Mouse (Mus musculus) CD4-positive, CD25-positive, alpha-beta regulatory T cell, adult 2 months (primary cell): ENCODE measurements around the gene Cntn5.
"Not testable (repeated sequence)": the region's sequence is repeated elsewhere in the genome, so short reads cannot be mapped to it uniquely, and the experiment has no call there.

Experiments used
- DNase-seq: peaks from one replicate; pipeline ENCODE4 v3.0.0-alpha.2; 2012; ENCODE audit warnings: low read depth, low spot score

Gene Cntn5

GRCm38 (mm10) chr9:10657144-10657748 lies 247.3 kb downstream of the Cntn5 start:
- DNase-seq, result no peak

GRCm38 (mm10) chr9:10650632-10651031 lies 253.9 kb downstream of the Cntn5 start:
- DNase-seq, result no peak

GRCm38 (mm10) chr9:10645951-10646350 lies 258.6 kb downstream of the Cntn5 start:
- no peak for DNase-seq

GRCm38 (mm10) chr9:10645045-10645830 lies 259.3 kb downstream of the Cntn5 start:
- no peak for DNase-seq

GRCm38 (mm10) chr9:10618036-10618435 lies 286.5 kb downstream of the Cntn5 start:
- no peak for DNase-seq

GRCm38 (mm10) chr9:10575346-10576241 lies 329.0 kb downstream of the Cntn5 start:
- DNase-seq, result no peak

GRCm38 (mm10) chr9:10569830-10570229 lies 334.7 kb downstream of the Cntn5 start:
- DNase-seq, result no peak

- DNase-seq, result not testable (repeated sequence)
These were observed 363.7 kb downstream of the Cntn5 start for GRCm38 (mm10) chr9:10540877-10541276.

- DNase-seq, result no peak
These were observed 372.3 kb downstream of the Cntn5 start for GRCm38 (mm10) chr9:10532248-10532647.

GRCm38 (mm10) chr9:10531087-10531486 lies 373.5 kb downstream of the Cntn5 start:
- no peak for DNase-seq

GRCm38 (mm10) chr9:10529528-10529927 lies 375.0 kb downstream of the Cntn5 start:
- DNase-seq, result no peak

GRCm38 (mm10) chr9:10529113-10529512 lies 375.5 kb downstream of the Cntn5 start:
- DNase-seq, result no peak

GRCm38 (mm10) chr9:10528692-10529091 lies 375.9 kb downstream of the Cntn5 start:
- no peak for DNase-seq

- DNase-seq, result no peak
These were observed 378.5 kb downstream of the Cntn5 start for GRCm38 (mm10) chr9:10525915-10526667.

GRCm38 (mm10) chr9:10522604-10523003 lies 382.0 kb downstream of the Cntn5 start:
- no peak for DNase-seq

GRCm38 (mm10) chr9:10521054-10521453 lies 383.5 kb downstream of the Cntn5 start:
- no peak for DNase-seq

- DNase-seq, result no peak
These were observed 412.3 kb downstream of the Cntn5 start for GRCm38 (mm10) chr9:10492243-10492642.

GRCm38 (mm10) chr9:10471484-10472125 lies 433.0 kb downstream of the Cntn5 start:
- DNase-seq, result no peak

- DNase-seq, result no peak
These were observed 439.8 kb downstream of the Cntn5 start for GRCm38 (mm10) chr9:10464758-10465157.

- DNase-seq, result no peak
These were observed 446.7 kb downstream of the Cntn5 start for GRCm38 (mm10) chr9:10457900-10458299.

GRCm38 (mm10) chr9:10448987-10449563 lies 455.5 kb downstream of the Cntn5 start:
- DNase-seq, result no peak
